Mouse (Mus musculus): ENCODE results near the gene Bspry. TPM values are rescaled to one million over a fixed set of nuclear protein-coding genes. Genes with fewer than 3 reads are reported as not detected.

Gene Bspry
- total RNA-seq, 2 experiments from 2014 or later = 0.38 to 0.40 TPM

- H3K4me3 ChIP-seq = no peak overlapping the region
- no peak for TF ChIP-seq CTCF (IDR thresholded peaks at IDR 0.05)
- no peak overlapping the region for H3K27ac ChIP-seq
- intact Hi-C loops (cut with DNase I) = loop anchor here (5.0 kb wide), 2 partner anchors 60 to 110 kb away; partner anchors contain the start of genes Cdc26 and Prpf4
- DNase-seq (ENCODE audit: extremely low spot score in 1 of 2, low spot score in 2 of 2) = no peak
These were observed 37.9 kb downstream of the Bspry start for GRCm38 (mm10) chr4:62517538-62518415.

GRCm38 (mm10) chr4:62518416-62519121 lies 38.7 kb downstream of the Bspry start:
- DNase-seq (ENCODE audit: extremely low spot score in 1 of 2, low spot score in 2 of 2) = no peak
- intact Hi-C loops (cut with DNase I) = loop anchor here (5.0 kb wide), 2 partner anchors 61 to 111 kb away; partner anchors contain the start of genes Cdc26 and Prpf4
- H3K4me3 ChIP-seq = peak overlapping the region; percentile 56
- peak overlapping the region; percentile 88; the same call in 1 of the 2 replicates for H3K27ac ChIP-seq
- TF ChIP-seq CTCF (IDR thresholded peaks at IDR 0.05) = no peak

GRCm38 (mm10) chr4:62519122-62519848 lies 39.4 kb downstream of the Bspry start:
- Histone ChIP-seq H3K27ac (peak overlapping the region; percentile 88), H3K4me3 (peak overlapping the region; percentile 56)
- TF ChIP-seq CTCF (IDR thresholded peaks at IDR 0.05) = no peak
- DNase-seq (ENCODE audit: extremely low spot score in 1 of 2, low spot score in 2 of 2) = no peak
- intact Hi-C loops (cut with DNase I) = loop anchor here (5.0 kb wide), 2 partner anchors 62 to 112 kb away; partner anchors contain the start of genes Cdc26 and Prpf4

- DNase-seq (ENCODE audit: extremely low spot score in 1 of 2, low spot score in 2 of 2) = peak; percentile 81 to 82
- intact Hi-C loops (cut with DNase I) = loop anchor here (5.0 kb wide), 2 partner anchors 63 to 113 kb away; partner anchors contain the start of genes Cdc26 and Prpf4
- Histone ChIP-seq H3K27ac (peak within 1 kb of the TSS; percentile 88), H3K4me3 (peak within 1 kb of the TSS; percentile 56)
- TF ChIP-seq CTCF (IDR thresholded peaks at IDR 0.05) = no peak; the same call in 1 of the 2 replicates
These were observed 40.0 kb downstream of the Bspry start, which contains the start of gene Alad for GRCm38 (mm10) chr4:62519849-62520233. Gene Alad (minus strand): TSS chr4:62519918.

- intact Hi-C loops (cut with DNase I) = no loop called here
- no peak for DNase-seq (ENCODE audit: extremely low spot score in 1 of 2, low spot score in 2 of 2)
- no peak for TF ChIP-seq CTCF (IDR thresholded peaks at IDR 0.05)
- H3K4me3 ChIP-seq = no peak overlapping the region
- no peak overlapping the region for H3K27ac ChIP-seq
These were observed 41.1 kb downstream of the Bspry start for GRCm38 (mm10) chr4:62520892-62521400.

- Histone ChIP-seq H3K4me3 (peak within 1 kb of the TSS; percentile 97), H3K27ac (peak within 1 kb of the TSS; percentile 100)
- DNase-seq (ENCODE audit: extremely low spot score in 1 of 2, low spot score in 2 of 2) = peak; percentile 95 to 97
- intact Hi-C loops (cut with DNase I) = loop anchor here (1.0 kb wide), 1 partner anchor 23 kb away; no protein-coding TSS in a partner anchor
- TF ChIP-seq CTCF (IDR thresholded peaks at IDR 0.05) = no peak
These were observed 45.0 kb downstream of the Bspry start, which contains the start of the genes Pole3 and 4933430I17Rik for GRCm38 (mm10) chr4:62524651-62525488. Gene Pole3 (minus strand): TSS chr4:62525068. Gene 4933430I17Rik (plus strand): TSS chr4:62525369.

- Histone ChIP-seq H3K4me3 (peak overlapping the region; percentile 97), H3K27ac (no peak overlapping the region)
- DNase-seq (ENCODE audit: extremely low spot score in 1 of 2, low spot score in 2 of 2) = no peak
- intact Hi-C loops (cut with DNase I) = loop anchor here (1.0 kb wide), 1 partner anchor 23 kb away; no protein-coding TSS in a partner anchor
- no peak for TF ChIP-seq CTCF (IDR thresholded peaks at IDR 0.05)
These were observed 45.6 kb downstream of the Bspry start for GRCm38 (mm10) chr4:62525489-62525811.

GRCm38 (mm10) chr4:62526256-62526655 lies 46.4 kb downstream of the Bspry start:
- Histone ChIP-seq H3K4me3 (no peak overlapping the region), H3K27ac (no peak overlapping the region)
- intact Hi-C loops (cut with DNase I) = no loop called here
- DNase-seq (ENCODE audit: extremely low spot score in 1 of 2, low spot score in 2 of 2) = no peak
- no peak for TF ChIP-seq CTCF (IDR thresholded peaks at IDR 0.05)

GRCm38 (mm10) chr4:62527655-62528054 lies 47.8 kb downstream of the Bspry start:
- no peak overlapping the region for H3K27ac ChIP-seq
- no peak for DNase-seq (ENCODE audit: extremely low spot score in 1 of 2, low spot score in 2 of 2)
- no peak overlapping the region for H3K4me3 ChIP-seq
- intact Hi-C loops (cut with DNase I) = no loop called here
- TF ChIP-seq CTCF (IDR thresholded peaks at IDR 0.05) = no peak

GRCm38 (mm10) chr4:62533729-62534128 lies 53.9 kb downstream of the Bspry start:
- TF ChIP-seq CTCF (IDR thresholded peaks at IDR 0.05) = no peak
- no peak for DNase-seq (ENCODE audit: extremely low spot score in 1 of 2, low spot score in 2 of 2)
- H3K4me3 ChIP-seq = no peak overlapping the region
- intact Hi-C loops (cut with DNase I) = no loop called here
- no peak overlapping the region for H3K27ac ChIP-seq

Measured in left cerebral cortex, adult 2 months (tissue).